Mouse (Mus musculus) erythroblast, embryonic 14.5 days (primary cell): ENCODE measurements around the gene Zfhx3.

Experiments
- GATA1 ChIP-seq: IDR thresholded peaks from 2 replicates; pipeline ENCODE4 v1.6.1; 2012; ENCODE audit warnings: low read length, inconsistent platforms, mixed read lengths
- TAL1 ChIP-seq: IDR thresholded peaks from 3 replicates; pipeline ENCODE4 v1.6.1; 2012; ENCODE audit warnings: low read length, inconsistent platforms, mixed read lengths

DNA sequence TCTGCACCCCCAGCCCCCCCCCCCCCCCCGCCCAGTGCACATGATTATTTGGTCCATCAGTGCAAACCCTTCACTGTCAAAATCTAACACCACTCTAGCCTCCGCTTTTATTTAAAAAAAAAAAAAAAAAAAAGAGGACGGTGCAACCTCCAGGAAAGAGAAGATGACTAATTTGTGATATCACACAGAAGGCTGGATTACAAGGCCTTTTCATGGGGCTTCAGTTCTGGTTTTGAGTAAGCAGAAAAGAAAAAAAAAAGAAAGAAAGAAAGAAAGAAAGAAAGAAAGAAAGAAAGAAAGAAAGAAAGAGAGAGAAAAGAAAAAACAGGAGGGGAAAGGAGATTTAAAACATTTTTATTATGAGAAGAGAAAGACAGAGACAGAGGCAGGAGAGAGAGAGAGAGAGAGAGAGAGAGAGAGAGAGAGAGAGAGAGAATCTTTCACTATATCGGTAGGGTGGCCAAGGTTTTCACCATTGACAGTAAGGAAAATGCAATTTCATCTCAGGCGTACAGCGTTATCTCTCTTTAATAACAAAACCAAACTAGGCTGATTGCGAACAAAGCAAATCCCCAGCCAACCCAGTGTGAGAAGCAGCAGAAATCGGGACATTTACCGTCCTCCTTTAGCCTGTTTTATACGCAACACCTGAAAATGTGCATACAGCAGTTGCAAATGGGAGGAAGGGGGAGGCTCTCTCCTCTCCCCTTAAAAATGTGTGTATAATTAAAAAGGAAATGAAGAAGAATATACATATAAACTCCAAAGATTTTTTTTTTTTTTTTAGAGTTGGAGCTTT lies 1.3 kb downstream of the Zfhx3 start:
- TF ChIP-seq GATA1 (no peak), TAL1 (no peak)
